ENCODE assay signal across 9 mouse cellular contexts in genomic region chr12:16185431-16185923, GRCm38 (mm10).
DNase-seq lines count a peak whose midpoint lies in the region; ATAC-seq lines count a peak whose summit lies in the region.
"Had no signal": no experiment of that assay in that cellular context is flagged by ENCODE, and none has a peak within 500 bp of the region (broad histone marks: within the 10 kb centered on the region; RNA-seq: fewer than 3 reads in every experiment).

No protein-coding gene starts in this region.

- H3K27ac ChIP-seq in heart, embryonic 11.5 days (ENCODE audit: low read depth, low read length) = peak overlapping the region; percentile 47
- H3K27ac ChIP-seq in limb, embryonic 15.5 days = peak overlapping the region; percentile 50
- no peak overlapping the region for H3K27ac ChIP-seq in forebrain, embryonic 10.5 days
- H3K27ac ChIP-seq: neural tube, embryonic 12.5 days had no signal

- no peaks in the 10 kb centered on the region for H3K9me3 ChIP-seq in heart, embryonic 11.5 days (replicated peaks; ENCODE audit: control insufficient read depth, low read length)
- H3K9me3 ChIP-seq in limb, embryonic 15.5 days = no peaks in the 10 kb centered on the region
- no peaks in the 10 kb centered on the region for H3K9me3 ChIP-seq in forebrain, embryonic 10.5 days
- H3K9me3 ChIP-seq: neural tube, embryonic 12.5 days had no signal

- H3K4me1 ChIP-seq in heart, embryonic 11.5 days (ENCODE audit: control insufficient read depth, insufficient read depth, low read length) = peaks cover 18% of the 10 kb centered on the region; the same call in 1 of the 2 replicates
- peaks cover 19% of the 10 kb centered on the region for H3K4me1 ChIP-seq in limb, embryonic 15.5 days
- H3K4me1 ChIP-seq in forebrain, embryonic 10.5 days = no peaks in the 10 kb centered on the region
- H3K4me1 ChIP-seq: neural tube, embryonic 12.5 days had no signal

- 13% methylated on average over 14 of the region's 14 CpGs for WGBS in heart, embryonic 11.5 days (ENCODE audit: insufficient replicate concordance)
- 42% methylated on average over 14 of the region's 14 CpGs for WGBS in limb, embryonic 15.5 days
- 88% methylated on average over 14 of the region's 14 CpGs for WGBS in forebrain, embryonic 10.5 days

- no peaks in the 10 kb centered on the region for H3K36me3 ChIP-seq in heart, embryonic 11.5 days (ENCODE audit: control insufficient read depth, insufficient read depth, low read length)
- H3K36me3 ChIP-seq in limb, embryonic 15.5 days = no peaks in the 10 kb centered on the region
- H3K36me3 ChIP-seq in forebrain, embryonic 10.5 days (replicated peaks) = no peaks in the 10 kb centered on the region
- H3K36me3 ChIP-seq: neural tube, embryonic 12.5 days had no signal

- H3K4me3 ChIP-seq in heart, embryonic 11.5 days (ENCODE audit: low read depth, low read length) = no peak overlapping the region
- H3K4me3 ChIP-seq in limb, embryonic 15.5 days = no peak overlapping the region
- no peak overlapping the region for H3K4me3 ChIP-seq in forebrain, embryonic 10.5 days
- H3K4me3 ChIP-seq: neural tube, embryonic 12.5 days had no signal

- H3K4me2 ChIP-seq in heart, embryonic 11.5 days = peak overlapping the region; percentile 50
- H3K4me2 ChIP-seq in limb, embryonic 15.5 days = peak overlapping the region; percentile 26
- H3K4me2 ChIP-seq: neural tube, embryonic 12.5 days had no signal

- H3K9ac ChIP-seq in heart, embryonic 11.5 days (ENCODE audit: low read depth, low read length) = no peak overlapping the region
- H3K9ac ChIP-seq in limb, embryonic 15.5 days = no peak overlapping the region
- H3K9ac ChIP-seq: neural tube, embryonic 12.5 days had no signal

- H3K27me3 ChIP-seq in heart, embryonic 11.5 days (ENCODE audit: control insufficient read depth, insufficient read depth, low read length) = no peaks in the 10 kb centered on the region
- H3K27me3 ChIP-seq in limb, embryonic 15.5 days = no peaks in the 10 kb centered on the region
- H3K27me3 ChIP-seq in forebrain, embryonic 10.5 days (ENCODE audit: poor library complexity, severe bottlenecking) = no peaks in the 10 kb centered on the region
- H3K27me3 ChIP-seq: neural tube, embryonic 12.5 days had no signal

- peak; percentile 6 for DNase-seq in urinary bladder, postnatal 14 days (ENCODE audit: low spot score)
- DNase-seq in urinary bladder, postnatal 4 days (ENCODE audit: low spot score in 2 of 2) = no peak
- peak; percentile 49 for DNase-seq in skeletal muscle tissue, adult 2 months (ENCODE audit: low read depth, low spot score)
- DNase-seq in forebrain, embryonic 10.5 days (ENCODE audit: extremely low spot score, low spot score) = no peak
- no peak for DNase-seq in frontal cortex, postnatal 14 days (ENCODE audit: low spot score in 2 of 2)
- DNase-seq in left cerebral cortex, adult 8-10 months (ENCODE audit: low spot score in 2 of 2) = no peak

- peak; percentile 77 for ATAC-seq in heart, embryonic 11.5 days (replicated peaks; ENCODE audit: insufficient number of reproducible peaks, low FRiP score, low TSS enrichment)
- ATAC-seq in limb, embryonic 15.5 days (ENCODE audit: insufficient number of reproducible peaks, low FRiP score, low TSS enrichment, low read depth) = no peak

Comparison
In these comparisons a context has a peak if more than half of its experiments do, and no peak if none do; other contexts are left out.
1. DNase-seq: peak in urinary bladder, postnatal 14 days (single experiment) and skeletal muscle tissue, adult 2 months (single experiment); none in urinary bladder, postnatal 4 days (0 of 2), forebrain, embryonic 10.5 days (single experiment), frontal cortex, postnatal 14 days (0 of 2) and left cerebral cortex, adult 8-10 months (0 of 2).